Mouse (Mus musculus) liver, embryonic 14.5 days (tissue): ENCODE results near the gene Abcb1b.

ENCODE experiments used
- CTCF ChIP-seq: IDR thresholded peaks from 2 replicates; pipeline ENCODE4 v1.5.1; 2016; ENCODE audit warnings: antibody characterized with exemption, low read depth, control low read depth
- EP300 ChIP-seq: IDR thresholded peaks from 2 replicates; pipeline ENCODE4 v1.6.1; 2016; ENCODE audit warnings: antibody characterized with exemption, low read depth

- TF ChIP-seq CTCF (no peak), EP300 (no peak)
These were observed 96.1 kb downstream of the Abcb1b start for GRCm38 (mm10) chr5:8894104-8894425.
